Mouse (Mus musculus): ENCODE measurements at regions not wholly inside any gene's neighbourhood (a gene's known extent, or its start where the extent isn't known, plus 50 kb on each side); places are given as distances from the start of the nearest gene placed in this dataset.

GRCm38 (mm10) chr10:126619970-126620369 lies 281.2 kb downstream of the Atp23 start:
- H3K4me3 ChIP-seq (ENCODE audit: insufficient read depth, low read length): no peak overlapping the region
- H3K4me1 ChIP-seq (ENCODE audit: control insufficient read depth, insufficient read depth, low read length): no peaks in the 10 kb centered on the region
- no peak for TF ChIP-seq POLR2A (IDR thresholded peaks at IDR 0.05; ENCODE audit: extremely low read depth, insufficient read depth, low read length)
- no peak for TF ChIP-seq CTCF (IDR thresholded peaks at IDR 0.05; ENCODE audit: extremely low read depth, insufficient read depth, low read length)
- H3K27ac ChIP-seq (ENCODE audit: insufficient read depth, low read length): no peak overlapping the region

GRCm38 (mm10) chr10:126612226-126612625 lies 288.9 kb downstream of the Atp23 start:
- H3K4me1 ChIP-seq (ENCODE audit: control insufficient read depth, insufficient read depth, low read length): no peaks in the 10 kb centered on the region
- H3K27ac ChIP-seq (ENCODE audit: insufficient read depth, low read length): no peak overlapping the region
- H3K4me3 ChIP-seq (ENCODE audit: insufficient read depth, low read length): no peak overlapping the region
- no peak for TF ChIP-seq CTCF (IDR thresholded peaks at IDR 0.05; ENCODE audit: extremely low read depth, insufficient read depth, low read length)
- TF ChIP-seq POLR2A (IDR thresholded peaks at IDR 0.05; ENCODE audit: extremely low read depth, insufficient read depth, low read length): no peak

- Histone ChIP-seq H3K4me3 (ENCODE audit: insufficient read depth, low read length) (no peak overlapping the region), H3K27ac (ENCODE audit: insufficient read depth, low read length) (no peak overlapping the region), H3K4me1 (ENCODE audit: control insufficient read depth, insufficient read depth, low read length) (no peaks in the 10 kb centered on the region)
- TF ChIP-seq POLR2A (IDR thresholded peaks at IDR 0.05; ENCODE audit: extremely low read depth, insufficient read depth, low read length): no peak
- TF ChIP-seq CTCF (IDR thresholded peaks at IDR 0.05; ENCODE audit: extremely low read depth, insufficient read depth, low read length): no peak
Observed at GRCm38 (mm10) chr10:126610506-126610905, 290.6 kb downstream of the Atp23 start.

GRCm38 (mm10) chr10:126599686-126600085 lies 301.5 kb downstream of the Atp23 start:
- no peak overlapping the region for H3K4me3 ChIP-seq (ENCODE audit: insufficient read depth, low read length)
- no peak overlapping the region for H3K27ac ChIP-seq (ENCODE audit: insufficient read depth, low read length)
- TF ChIP-seq CTCF (IDR thresholded peaks at IDR 0.05; ENCODE audit: extremely low read depth, insufficient read depth, low read length) (no peak), POLR2A (IDR thresholded peaks at IDR 0.05; ENCODE audit: extremely low read depth, insufficient read depth, low read length) (no peak)
- no peaks in the 10 kb centered on the region for H3K4me1 ChIP-seq (ENCODE audit: control insufficient read depth, insufficient read depth, low read length)

DNA sequence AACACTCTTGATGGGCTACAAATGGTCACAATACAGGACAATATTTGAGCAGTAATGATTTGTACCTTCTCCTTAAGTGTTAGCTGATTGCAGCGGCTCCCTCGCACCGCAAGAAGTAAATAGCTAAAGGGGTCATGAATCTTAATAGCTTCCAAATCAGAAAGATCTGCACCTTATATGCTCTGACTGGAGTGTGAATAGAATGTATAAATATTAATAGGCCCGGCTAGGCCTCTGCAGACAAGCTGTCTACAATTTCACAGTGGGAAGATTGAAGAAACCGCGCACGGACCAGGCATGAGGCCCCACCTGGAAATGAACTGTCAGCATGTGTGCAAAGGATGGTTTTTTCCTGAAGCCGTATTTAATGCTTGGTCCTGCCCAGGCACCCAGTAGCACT lies 333.0 kb downstream of the Atp23 start:
- H3K4me3 ChIP-seq (ENCODE audit: insufficient read depth, low read length): no peak overlapping the region
- no peak for TF ChIP-seq POLR2A (IDR thresholded peaks at IDR 0.05; ENCODE audit: extremely low read depth, insufficient read depth, low read length)
- no peak for TF ChIP-seq CTCF (IDR thresholded peaks at IDR 0.05; ENCODE audit: extremely low read depth, insufficient read depth, low read length)
- no peaks in the 10 kb centered on the region for H3K4me1 ChIP-seq (ENCODE audit: control insufficient read depth, insufficient read depth, low read length)
- no peak overlapping the region for H3K27ac ChIP-seq (ENCODE audit: insufficient read depth, low read length)

DNA sequence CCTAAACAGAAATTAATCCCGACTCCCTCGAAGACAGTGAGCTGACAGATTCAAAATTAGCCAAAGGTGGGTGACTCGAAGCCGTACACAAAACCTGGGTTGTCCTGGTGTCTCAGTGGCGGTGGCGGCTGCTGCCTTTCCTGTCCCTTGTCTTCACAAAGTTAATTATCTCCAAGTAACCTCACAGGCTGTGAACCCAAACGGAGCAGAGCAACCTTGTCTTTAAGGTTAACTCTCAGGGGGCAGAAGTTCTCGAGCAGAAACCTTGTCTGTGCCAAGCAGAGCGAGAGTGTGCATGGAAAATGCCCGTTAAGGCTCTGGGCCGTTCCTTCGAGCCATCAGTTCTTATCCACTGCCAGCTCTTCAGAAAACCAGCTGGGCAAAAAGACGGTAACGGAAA lies 335.8 kb downstream of the Atp23 start:
- no peak overlapping the region for H3K27ac ChIP-seq (ENCODE audit: insufficient read depth, low read length)
- no peak overlapping the region for H3K4me3 ChIP-seq (ENCODE audit: insufficient read depth, low read length)
- H3K4me1 ChIP-seq (ENCODE audit: control insufficient read depth, insufficient read depth, low read length): no peaks in the 10 kb centered on the region
- TF ChIP-seq CTCF (IDR thresholded peaks at IDR 0.05; ENCODE audit: extremely low read depth, insufficient read depth, low read length) (no peak), POLR2A (IDR thresholded peaks at IDR 0.05; ENCODE audit: extremely low read depth, insufficient read depth, low read length) (no peak)

DNA sequence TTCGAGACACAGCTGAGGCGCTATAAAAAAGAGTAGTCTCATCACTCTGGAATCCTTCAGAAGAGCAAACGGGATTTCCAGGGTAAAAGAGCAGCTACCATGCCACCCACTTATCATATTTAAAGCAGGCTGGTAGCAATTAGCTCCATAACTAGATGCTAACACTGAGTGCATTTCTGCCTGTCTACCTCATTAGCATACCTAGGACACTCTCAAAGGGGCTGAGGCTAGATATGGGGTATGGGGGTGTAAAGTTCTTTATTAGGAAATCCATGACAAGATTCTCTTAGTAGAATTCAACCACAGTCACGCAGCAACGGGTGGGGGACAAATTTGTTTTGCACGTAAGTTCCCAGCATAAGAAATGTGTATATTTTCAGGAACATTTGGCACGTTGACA lies 346.1 kb downstream of the Atp23 start:
- Histone ChIP-seq H3K4me1 (ENCODE audit: control insufficient read depth, insufficient read depth, low read length) (peaks cover 2% of the 10 kb centered on the region; the same call in 1 of the 2 replicates), H3K4me3 (ENCODE audit: insufficient read depth, low read length) (no peak overlapping the region), H3K27ac (ENCODE audit: insufficient read depth, low read length) (no peak overlapping the region)
- no peak for TF ChIP-seq POLR2A (IDR thresholded peaks at IDR 0.05; ENCODE audit: extremely low read depth, insufficient read depth, low read length)
- no peak for TF ChIP-seq CTCF (IDR thresholded peaks at IDR 0.05; ENCODE audit: extremely low read depth, insufficient read depth, low read length)

DNA sequence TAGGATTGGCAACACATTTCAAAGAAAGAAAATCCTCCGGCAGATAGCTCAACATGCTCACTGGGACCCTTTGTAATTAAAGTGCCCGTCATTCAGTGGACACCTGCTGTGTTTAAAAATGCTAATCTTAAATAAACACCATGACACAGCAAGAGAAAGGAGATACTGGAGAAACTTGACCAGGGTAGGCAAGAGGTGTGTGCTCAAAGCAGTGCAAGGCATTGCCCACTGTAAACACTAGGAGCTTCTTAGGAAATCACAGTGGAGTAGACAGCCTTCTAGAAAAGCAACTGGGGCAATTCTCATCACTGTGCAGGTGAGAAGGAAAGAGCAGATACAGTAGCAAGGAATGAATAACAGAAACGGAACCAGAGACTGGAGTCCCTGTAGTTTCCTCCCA lies 369.2 kb downstream of the Atp23 start:
- TF ChIP-seq CTCF (IDR thresholded peaks at IDR 0.05; ENCODE audit: extremely low read depth, insufficient read depth, low read length): no peak
- TF ChIP-seq POLR2A (IDR thresholded peaks at IDR 0.05; ENCODE audit: extremely low read depth, insufficient read depth, low read length): no peak
- Histone ChIP-seq H3K4me3 (ENCODE audit: insufficient read depth, low read length) (no peak overlapping the region), H3K27ac (ENCODE audit: insufficient read depth, low read length) (no peak overlapping the region)

GRCm38 (mm10) chr10:126531368-126531767 lies 369.8 kb downstream of the Atp23 start:
- no peak overlapping the region for H3K27ac ChIP-seq (ENCODE audit: insufficient read depth, low read length)
- no peaks in the 10 kb centered on the region for H3K4me1 ChIP-seq (ENCODE audit: control insufficient read depth, insufficient read depth, low read length)
- no peak overlapping the region for H3K4me3 ChIP-seq (ENCODE audit: insufficient read depth, low read length)
- TF ChIP-seq CTCF (IDR thresholded peaks at IDR 0.05; ENCODE audit: extremely low read depth, insufficient read depth, low read length) (0 out of 2 replicates have a peak, but pooled peaks have one; percentile 10), POLR2A (IDR thresholded peaks at IDR 0.05; ENCODE audit: extremely low read depth, insufficient read depth, low read length) (no peak)

More for the DNA sequence above, 369.2 kb downstream of the Atp23 start:
- no peaks in the 10 kb centered on the region for H3K4me1 ChIP-seq (ENCODE audit: control insufficient read depth, insufficient read depth, low read length)

- TF ChIP-seq POLR2A (IDR thresholded peaks at IDR 0.05; ENCODE audit: extremely low read depth, insufficient read depth, low read length) (no peak), CTCF (IDR thresholded peaks at IDR 0.05; ENCODE audit: extremely low read depth, insufficient read depth, low read length) (no peak)
- Histone ChIP-seq H3K4me1 (ENCODE audit: control insufficient read depth, insufficient read depth, low read length) (no peaks in the 10 kb centered on the region), H3K4me3 (ENCODE audit: insufficient read depth, low read length) (no peak overlapping the region), H3K27ac (ENCODE audit: insufficient read depth, low read length) (no peak overlapping the region)
Observed at GRCm38 (mm10) chr10:126528801-126529200, 372.4 kb downstream of the Atp23 start.
